Mouse (Mus musculus) lung, embryonic 15.5 days (tissue): ENCODE results near the gene Man1a2. TPM values are rescaled to one million over a fixed set of nuclear protein-coding genes. Genes with fewer than 3 reads are reported as not detected.

Experiments used
- ATAC-seq: fragments of 200-750 bp; cut with Nextera tagmentation; 2 replicates; pipeline ENCODE4 v1.8.0; 2017; ENCODE audit warnings: moderate number of reproducible peaks, borderline replicate concordance; ENCODE audit not compliant: low FRiP score, low TSS enrichment; ENCODE audit errors: extremely low read depth
- H3K27ac ChIP-seq: fragments of 300-500 bp; sonication (generic); 2 replicates; pipeline ENCODE4 v1.5.1; 2015; ENCODE audit warnings: moderate library complexity, mild to moderate bottlenecking, inconsistent platforms
- H3K27me3 ChIP-seq: fragments of 300-500 bp; sonication (generic); 2 replicates; pipeline ENCODE4 v1.6.1; 2015; ENCODE audit warnings: inconsistent platforms
- H3K36me3 ChIP-seq: fragments of 300-500 bp; sonication (generic); 2 replicates; pipeline ENCODE4 v1.6.1; 2015; ENCODE audit warnings: inconsistent platforms
- H3K4me1 ChIP-seq: fragments of 300-500 bp; sonication (generic); 2 replicates; pipeline ENCODE4 v1.6.1; 2015; ENCODE audit warnings: inconsistent platforms
- H3K4me2 ChIP-seq: fragments of 300-500 bp; sonication (generic); 2 replicates; pipeline ENCODE4 v1.6.1; 2015; ENCODE audit warnings: inconsistent platforms, mild to moderate bottlenecking, moderate library complexity
- H3K4me3 ChIP-seq: fragments of 300-500 bp; sonication (generic); 2 replicates; pipeline ENCODE4 v1.5.1; 2015; ENCODE audit warnings: mild to moderate bottlenecking, inconsistent platforms
- H3K9ac ChIP-seq: fragments of 300-500 bp; sonication (generic); 2 replicates; pipeline ENCODE4 v1.6.1; 2015; ENCODE audit warnings: inconsistent platforms
- H3K9me3 ChIP-seq: fragments of 300-500 bp; sonication (generic); 2 replicates; pipeline ENCODE4 v1.6.1; 2016; ENCODE audit warnings: inconsistent platforms
- WGBS: fragments of 180-500 bp; shearing (Covaris S2); methylation state at CpG from one replicate; pipeline ENCODE4 v1.1.7; 2015; 5-methylcytosine and 5-hydroxymethylcytosine counted together
- polyA plus RNA-seq: library from polyadenylated mRNA; unstranded; fragments of >200 nt; fragmentation: Nextera tagmentation; extraction: Ambion mirVana; gene quantifications from 2 replicates; pipeline ENCODE4 v1.2.1, GENCODE M21; 2015

Gene Man1a2
- polyA plus RNA-seq, 1 experiment from 2014 or later = 72.3 TPM

GRCm38 (mm10) chr3:100711486-100711885 lies 26.2 kb upstream of the Man1a2 start:
- 25% methylated on average over 4 of the region's 4 CpGs for WGBS
- Histone ChIP-seq H3K4me3 (no peak overlapping the region), H3K4me2 (no peak overlapping the region), H3K9me3 (no peaks in the 10 kb centered on the region), H3K27ac (no peak overlapping the region), H3K27me3 (no peaks in the 10 kb centered on the region), H3K9ac (no peak overlapping the region), H3K4me1 (peaks cover 24% of the 10 kb centered on the region; the same call in 1 of the 2 replicates), H3K36me3 (no peaks in the 10 kb centered on the region)
- no peak for ATAC-seq

GRCm38 (mm10) chr3:100707117-100707516 lies 21.8 kb upstream of the Man1a2 start:
- peak; percentile 53; the same call in 1 of the 2 replicates for ATAC-seq
- Histone ChIP-seq H3K27me3 (no peaks in the 10 kb centered on the region), H3K27ac (no peak overlapping the region), H3K4me3 (no peak overlapping the region), H3K4me1 (peaks cover 36% of the 10 kb centered on the region), H3K9ac (no peak overlapping the region), H3K9me3 (no peaks in the 10 kb centered on the region), H3K4me2 (no peak overlapping the region), H3K36me3 (no peaks in the 10 kb centered on the region)
- 36% methylated on average over 4 of the region's 4 CpGs for WGBS

GRCm38 (mm10) chr3:100705128-100705667 lies 19.9 kb upstream of the Man1a2 start:
- ATAC-seq = no peak
- 56% methylated on average over 11 of the region's 11 CpGs for WGBS
- no peak overlapping the region for H3K9ac ChIP-seq
- no peaks in the 10 kb centered on the region for H3K27me3 ChIP-seq
- H3K36me3 ChIP-seq = no peaks in the 10 kb centered on the region
- no peak overlapping the region for H3K27ac ChIP-seq
- H3K4me3 ChIP-seq = no peak overlapping the region
- H3K9me3 ChIP-seq = no peaks in the 10 kb centered on the region
- H3K4me2 ChIP-seq = no peak overlapping the region
- H3K4me1 ChIP-seq = peaks cover 27% of the 10 kb centered on the region

GRCm38 (mm10) chr3:100703847-100704644 lies 18.7 kb upstream of the Man1a2 start:
- 62% methylated on average over 22 of the region's 22 CpGs for WGBS
- Histone ChIP-seq H3K9me3 (no peaks in the 10 kb centered on the region), H3K27ac (no peak overlapping the region), H3K27me3 (no peaks in the 10 kb centered on the region), H3K36me3 (no peaks in the 10 kb centered on the region), H3K4me2 (no peak overlapping the region), H3K4me3 (no peak overlapping the region), H3K4me1 (peaks cover 27% of the 10 kb centered on the region), H3K9ac (no peak overlapping the region)
- ATAC-seq = no peak

- peak overlapping the region; percentile 22; the same call in 1 of the 2 replicates for H3K27ac ChIP-seq
- WGBS = 22% methylated on average over 15 of the region's 15 CpGs
- peak overlapping the region; percentile 29 for H3K4me2 ChIP-seq
- no peaks in the 10 kb centered on the region for H3K36me3 ChIP-seq
- H3K4me1 ChIP-seq = peaks cover 27% of the 10 kb centered on the region
- H3K9me3 ChIP-seq = no peaks in the 10 kb centered on the region
- peak; percentile 24; the same call in 1 of the 2 replicates for ATAC-seq
- H3K9ac ChIP-seq = no peak overlapping the region
- no peaks in the 10 kb centered on the region for H3K27me3 ChIP-seq
- no peak overlapping the region for H3K4me3 ChIP-seq
These were observed 17.9 kb upstream of the Man1a2 start for GRCm38 (mm10) chr3:100702875-100703846.

- Histone ChIP-seq H3K27ac (no peak overlapping the region), H3K27me3 (no peaks in the 10 kb centered on the region), H3K4me1 (peaks cover 10% of the 10 kb centered on the region), H3K9me3 (no peaks in the 10 kb centered on the region), H3K9ac (no peak overlapping the region), H3K4me3 (no peak overlapping the region), H3K4me2 (no peak overlapping the region), H3K36me3 (no peaks in the 10 kb centered on the region)
- WGBS = 60% methylated on average over 6 of the region's 6 CpGs
- no peak for ATAC-seq
These were observed 3.4 kb upstream of the Man1a2 start for GRCm38 (mm10) chr3:100688747-100689146.

GRCm38 (mm10) chr3:100686756-100687155 lies 1.5 kb upstream of the Man1a2 start:
- 88% methylated on average over 8 of the region's 8 CpGs for WGBS
- Histone ChIP-seq H3K27me3 (no peaks in the 10 kb centered on the region), H3K36me3 (no peaks in the 10 kb centered on the region), H3K4me1 (peaks cover 19% of the 10 kb centered on the region), H3K9ac (no peak overlapping the region), H3K4me3 (no peak overlapping the region; the same call in 1 of the 2 replicates), H3K4me2 (peak overlapping the region; percentile 83), H3K9me3 (no peaks in the 10 kb centered on the region), H3K27ac (no peak overlapping the region)
- ATAC-seq = no peak

- H3K27me3 ChIP-seq = no peaks in the 10 kb centered on the region
- no peaks in the 10 kb centered on the region for H3K9me3 ChIP-seq
- peak; percentile 89 for ATAC-seq
- H3K4me3 ChIP-seq = peak overlapping the region; percentile 86
- no peaks in the 10 kb centered on the region for H3K36me3 ChIP-seq
- peak overlapping the region; percentile 83 for H3K4me2 ChIP-seq
- 1% methylated on average over 59 of the region's 77 CpGs for WGBS
- H3K27ac ChIP-seq = peak overlapping the region; percentile 97
- peak overlapping the region; percentile 89 for H3K9ac ChIP-seq
- H3K4me1 ChIP-seq = peaks cover 24% of the 10 kb centered on the region
These were observed 564 bp upstream of the Man1a2 start for GRCm38 (mm10) chr3:100685763-100686370.

GRCm38 (mm10) chr3:100684234-100684975 lies 898 bp downstream of the Man1a2 start:
- WGBS = under 1% methylated on average over 25 of the region's 25 CpGs
- peaks cover 31% of the 10 kb centered on the region for H3K4me1 ChIP-seq
- H3K36me3 ChIP-seq = no peaks in the 10 kb centered on the region
- peak overlapping the region; percentile 86 for H3K4me3 ChIP-seq
- H3K27me3 ChIP-seq = no peaks in the 10 kb centered on the region
- peak overlapping the region; percentile 89 for H3K9ac ChIP-seq
- ATAC-seq = no peak
- H3K4me2 ChIP-seq = peak overlapping the region; percentile 83
- H3K9me3 ChIP-seq = no peaks in the 10 kb centered on the region
- H3K27ac ChIP-seq = no peak overlapping the region

GRCm38 (mm10) chr3:100682841-100683240 lies 2.5 kb downstream of the Man1a2 start:
- H3K9me3 ChIP-seq = no peaks in the 10 kb centered on the region
- H3K4me2 ChIP-seq = peak overlapping the region; percentile 61
- H3K27ac ChIP-seq = no peak overlapping the region
- H3K36me3 ChIP-seq = no peaks in the 10 kb centered on the region
- peak overlapping the region; percentile 23 for H3K9ac ChIP-seq
- H3K4me3 ChIP-seq = peak overlapping the region; percentile 28
- no peak for ATAC-seq
- no peaks in the 10 kb centered on the region for H3K27me3 ChIP-seq
- peaks cover 36% of the 10 kb centered on the region for H3K4me1 ChIP-seq
- 17% methylated on average over 3 of the region's 3 CpGs for WGBS

GRCm38 (mm10) chr3:100682281-100682680 lies 3.0 kb downstream of the Man1a2 start:
- H3K4me2 ChIP-seq = peak overlapping the region; percentile 61
- peaks cover 36% of the 10 kb centered on the region for H3K4me1 ChIP-seq
- no peaks in the 10 kb centered on the region for H3K36me3 ChIP-seq
- H3K27me3 ChIP-seq = no peaks in the 10 kb centered on the region
- H3K4me3 ChIP-seq = peak overlapping the region; percentile 28
- ATAC-seq = no peak
- peak overlapping the region; percentile 23; the same call in 1 of the 2 replicates for H3K9ac ChIP-seq
- H3K9me3 ChIP-seq = no peaks in the 10 kb centered on the region
- WGBS = 28% methylated on average over 4 of the region's 4 CpGs
- no peak overlapping the region for H3K27ac ChIP-seq
